Comparison of ENCODE assay signal across 17 mouse cellular contexts in genomic region chr13:107492448-107492847, GRCm38 (mm10).
DNase-seq lines count a peak whose midpoint lies in the region; TF ChIP-seq lines count a peak whose summit lies in the region.
"Had no signal": no experiment of that assay in that cellular context is flagged by ENCODE, and none has a peak within 500 bp of the region (broad histone marks: within the 10 kb centered on the region; RNA-seq: fewer than 3 reads in every experiment).

No protein-coding gene starts in this region.

- intact Hi-C loops in heart, adult 2 months (cut with DNase I) = no loop called here

- no peaks in the 10 kb centered on the region for H3K36me3 ChIP-seq in heart, embryonic 10.5 days
- H3K36me3 ChIP-seq in heart, adult 2 months (ENCODE audit: control insufficient read depth, insufficient read depth, low read length) = no peaks in the 10 kb centered on the region
- H3K36me3 ChIP-seq: G1E had no signal

- no peak for TF ChIP-seq CTCF in heart, adult 2 months (IDR thresholded peaks at IDR 0.05)

- TF ChIP-seq POLR2A in heart, adult 2 months (IDR thresholded peaks at IDR 0.05; ENCODE audit: insufficient read depth, low read depth, low read length) = no peak

- H3K27ac ChIP-seq in heart, embryonic 10.5 days = no peak overlapping the region
- H3K27ac ChIP-seq in heart, adult 2 months = no peak overlapping the region

- 0 out of 2 replicates have a peak, but pooled peaks cover 5% of the 10 kb centered on the region for H3K27me3 ChIP-seq in heart, embryonic 10.5 days (ENCODE audit: insufficient read depth, poor library complexity, severe bottlenecking)
- H3K27me3 ChIP-seq in heart, adult 2 months (ENCODE audit: control insufficient read depth, insufficient read depth, low read length) = no peaks in the 10 kb centered on the region
- H3K27me3 ChIP-seq: CH12.LX, Patski had no signal

- H3K9ac ChIP-seq in heart, adult 2 months (ENCODE audit: low read depth, low read length) = no peak overlapping the region

- peak; percentile 55 for DNase-seq in heart, adult 11 months
- DNase-seq in heart, adult 18-20 months = no peak
- DNase-seq in heart, embryonic 10.5 days (ENCODE audit: low spot score) = peak; percentile 52
- no peak for DNase-seq in heart, adult 2 months
- DNase-seq: adrenal gland, adult 2 months; adrenal gland, adult 8-10 months; adrenal gland, postnatal 10 days; adrenal gland, postnatal 14 days; adrenal gland, postnatal 25 days; adrenal gland, postnatal 36 days; B cell, adult 2 months; cerebellum, adult 11 months; cerebellum, adult 11-12 months; cerebellum, adult 18-20 months had no signal

- H3K79me2 ChIP-seq in heart, adult 2 months (replicated peaks; ENCODE audit: control insufficient read depth, insufficient read depth, low read length) = no peaks in the 10 kb centered on the region

- WGBS in heart, embryonic 10.5 days = 81% methylated on average over 4 of the region's 4 CpGs
- WGBS in heart, adult 2 months = 89% methylated on average over 4 of the region's 4 CpGs

- TF ChIP-seq EP300 in heart, adult 2 months (IDR thresholded peaks at IDR 0.05; ENCODE audit: insufficient read depth, low read depth, low read length) = no peak

- no peaks in the 10 kb centered on the region for H3K4me1 ChIP-seq in heart, embryonic 10.5 days
- H3K4me1 ChIP-seq in heart, adult 2 months (ENCODE audit: control insufficient read depth, insufficient read depth, low read length) = no peaks in the 10 kb centered on the region

- H3K4me3 ChIP-seq in heart, embryonic 10.5 days = no peak overlapping the region
- no peak overlapping the region for H3K4me3 ChIP-seq in heart, adult 2 months

- H3K9me3 ChIP-seq in heart, embryonic 10.5 days = no peaks in the 10 kb centered on the region
- H3K9me3 ChIP-seq: G1E had no signal

Comparison
In these comparisons a context has a peak if more than half of its experiments do, and no peak if none do; other contexts are left out.
1. DNase-seq: peak in heart, adult 11 months (single experiment) and heart, embryonic 10.5 days (single experiment); none in heart, adult 18-20 months (0 of 2) and heart, adult 2 months (0 of 2).